In genomic region chr15:88733041-88733751, GRCm38 (mm10) we compare ENCODE assay signal across 8 mouse cellular contexts. TPM values are rescaled to one million over a fixed set of nuclear protein-coding genes. Genes with fewer than 3 reads are reported as not detected.
A peak's percentile ranks its signal among the peaks of the same experiment; 100 is the strongest.
DNase-seq lines count a peak whose midpoint lies in the region; ATAC-seq and TF ChIP-seq lines count a peak whose summit lies in the region.

No protein-coding gene starts in this region.

- H3K27ac ChIP-seq in forebrain, embryonic 11.5 days (ENCODE audit: low read depth, low read length), result peak overlapping the region; percentile 66
- peak overlapping the region; percentile 86 for H3K27ac ChIP-seq in heart, embryonic 16.5 days (ENCODE audit: low read length)
- peak overlapping the region; percentile 95 for H3K27ac ChIP-seq in liver, postnatal 0 days (ENCODE audit: low read depth)
- peak overlapping the region; percentile 76 for H3K27ac ChIP-seq in neural tube, embryonic 12.5 days
- peak overlapping the region; percentile 76 for H3K27ac ChIP-seq in testis, adult 2 months (ENCODE audit: control insufficient read depth, insufficient read depth, low read depth, low read length)

- peak; percentile 61 to 70 for DNase-seq in CD8-positive naive resting alpha-beta T cell, adult 2 months (ENCODE audit: low read depth in 2 of 2, low spot score in 2 of 2)
- peak; percentile 46 for DNase-seq in c-Kit-negative CD71-positive TER-119-positive erythroid progenitor cells, embryonic 14.5 days (ENCODE audit: low read depth, low spot score)
- DNase-seq in forebrain, embryonic 11.5 days (ENCODE audit: low spot score), result peak; percentile 76
- peak; percentile 81 to 85 for DNase-seq in kidney, postnatal 25 days
- DNase-seq in liver, postnatal 0 days, result peak; percentile 71

- H3K27me3 ChIP-seq in forebrain, embryonic 11.5 days (ENCODE audit: control insufficient read depth, insufficient read depth, low read length), result no peaks in the 10 kb centered on the region
- no peaks in the 10 kb centered on the region for H3K27me3 ChIP-seq in heart, embryonic 16.5 days (ENCODE audit: control insufficient read depth, insufficient read depth, low read length)
- no peaks in the 10 kb centered on the region for H3K27me3 ChIP-seq in liver, postnatal 0 days (ENCODE audit: insufficient read depth, low read length)
- H3K27me3 ChIP-seq in neural tube, embryonic 12.5 days (replicated peaks), result no peaks in the 10 kb centered on the region
- H3K27me3 ChIP-seq in testis, adult 2 months (ENCODE audit: control insufficient read depth, insufficient read depth, low read length), result no peaks in the 10 kb centered on the region

- ATAC-seq in forebrain, embryonic 11.5 days (replicated peaks; ENCODE audit: low FRiP score), result peak; percentile 42
- peak; percentile 44 for ATAC-seq in heart, embryonic 16.5 days (replicated peaks; ENCODE audit: extremely low read depth, insufficient read depth, low FRiP score)
- peak; percentile 68 for ATAC-seq in liver, postnatal 0 days
- peak; percentile 46; the same call in 1 of the 2 replicates for ATAC-seq in neural tube, embryonic 12.5 days (ENCODE audit: low FRiP score, low read depth)

- peaks cover 8% of the 10 kb centered on the region for H3K4me1 ChIP-seq in forebrain, embryonic 11.5 days (replicated peaks; ENCODE audit: control insufficient read depth, insufficient read depth, low read length)
- H3K4me1 ChIP-seq in heart, embryonic 16.5 days (ENCODE audit: control insufficient read depth, insufficient read depth, low read length), result peaks cover 26% of the 10 kb centered on the region
- H3K4me1 ChIP-seq in liver, postnatal 0 days (ENCODE audit: insufficient read depth), result peaks cover 40% of the 10 kb centered on the region
- H3K4me1 ChIP-seq in neural tube, embryonic 12.5 days, result peaks cover 28% of the 10 kb centered on the region
- peaks cover 19% of the 10 kb centered on the region for H3K4me1 ChIP-seq in testis, adult 2 months (ENCODE audit: control insufficient read depth, insufficient read depth, low read length)

- peak overlapping the region; percentile 90 for H3K4me2 ChIP-seq in forebrain, embryonic 11.5 days (ENCODE audit: low read depth, low read length, severe bottlenecking)
- H3K4me2 ChIP-seq in heart, embryonic 16.5 days (ENCODE audit: low read depth, low read length), result peak overlapping the region; percentile 72
- H3K4me2 ChIP-seq in liver, postnatal 0 days (ENCODE audit: low read depth, low read length), result peak overlapping the region; percentile 92
- H3K4me2 ChIP-seq in neural tube, embryonic 12.5 days (replicated peaks), result peak overlapping the region; percentile 97

- peak overlapping the region; percentile 98 for H3K9ac ChIP-seq in forebrain, embryonic 11.5 days (ENCODE audit: low read length)
- H3K9ac ChIP-seq in heart, embryonic 16.5 days (ENCODE audit: low read length), result peak overlapping the region; percentile 94
- peak overlapping the region; percentile 91 for H3K9ac ChIP-seq in liver, postnatal 0 days (replicated peaks)
- peak overlapping the region; percentile 99 for H3K9ac ChIP-seq in neural tube, embryonic 12.5 days

- TF ChIP-seq POLR2A in testis, adult 2 months (IDR thresholded peaks at IDR 0.05; ENCODE audit: control insufficient read depth, low read depth, low read length), result no peak

- H3K4me3 ChIP-seq in forebrain, embryonic 11.5 days (ENCODE audit: low read depth, low read length), result peak overlapping the region; percentile 100
- H3K4me3 ChIP-seq in heart, embryonic 16.5 days (ENCODE audit: low read length), result peak overlapping the region; percentile 92
- peak overlapping the region; percentile 96 for H3K4me3 ChIP-seq in liver, postnatal 0 days (ENCODE audit: low read depth, low read length)
- H3K4me3 ChIP-seq in neural tube, embryonic 12.5 days, result peak overlapping the region; percentile 96
- H3K4me3 ChIP-seq in testis, adult 2 months (ENCODE audit: control insufficient read depth, low read depth, low read length), result peak overlapping the region; percentile 95

- TF ChIP-seq EP300 in liver, postnatal 0 days (IDR thresholded peaks at IDR 0.05; ENCODE audit: low read depth), result no peak

- no peak for TF ChIP-seq CTCF in liver, postnatal 0 days (IDR thresholded peaks at IDR 0.05; ENCODE audit: low read depth)
- no peak for TF ChIP-seq CTCF in testis, adult 2 months (IDR thresholded peaks at IDR 0.05; ENCODE audit: control insufficient read depth, insufficient read depth, insufficient replicate concordance, low read depth, low read length)

- under 1% methylated on average over 58 of the region's 86 CpGs for WGBS in forebrain, embryonic 11.5 days
- WGBS in heart, embryonic 16.5 days, result 0% methylated on average over 76 of the region's 86 CpGs
- 4% methylated on average over 50 of the region's 86 CpGs for WGBS in liver, postnatal 0 days (ENCODE audit: insufficient replicate concordance)
- under 1% methylated on average over 74 of the region's 86 CpGs for WGBS in neural tube, embryonic 12.5 days

- H3K9me3 ChIP-seq in forebrain, embryonic 11.5 days (ENCODE audit: control insufficient read depth, low read length), result no peaks in the 10 kb centered on the region
- no peaks in the 10 kb centered on the region for H3K9me3 ChIP-seq in heart, embryonic 16.5 days (replicated peaks; ENCODE audit: control insufficient read depth, low read length)
- H3K9me3 ChIP-seq in liver, postnatal 0 days (ENCODE audit: low read length), result no peaks in the 10 kb centered on the region
- no peaks in the 10 kb centered on the region for H3K9me3 ChIP-seq in neural tube, embryonic 12.5 days

- H3K36me3 ChIP-seq in forebrain, embryonic 11.5 days (ENCODE audit: control insufficient read depth, insufficient read depth, low read length), result peaks cover 18% of the 10 kb centered on the region
- peaks cover 18% of the 10 kb centered on the region for H3K36me3 ChIP-seq in heart, embryonic 16.5 days (ENCODE audit: control insufficient read depth, insufficient read depth)
- peaks cover 24% of the 10 kb centered on the region for H3K36me3 ChIP-seq in liver, postnatal 0 days (replicated peaks; ENCODE audit: insufficient read depth, low read length)
- H3K36me3 ChIP-seq in neural tube, embryonic 12.5 days, result peaks cover 26% of the 10 kb centered on the region
- H3K36me3 ChIP-seq in testis, adult 2 months (ENCODE audit: control insufficient read depth, insufficient read depth, low read length), result peaks cover 1% of the 10 kb centered on the region

RNA-seq across cellular contexts. Expression of gene Brd1, which starts 0.8 kb away (rescaled TPM):
- 29.0 TPM in 2 replicates for polyA plus RNA-seq in forebrain, embryonic 11.5 days (2014; fragmentation: Nextera tagmentation; extraction: Ambion mirVana)
- polyA plus RNA-seq in heart, embryonic 16.5 days (2015; fragmentation: Nextera tagmentation; extraction: Ambion mirVana), result 12.0 and 12.3 TPM in 2 replicates
- 5.2 and 5.6 TPM in 2 replicates for polyA plus RNA-seq in liver, postnatal 0 days (2015; fragmentation: Nextera tagmentation; extraction: Ambion mirVana)
- 23.3 and 24.6 TPM in 2 replicates for polyA plus RNA-seq in neural tube, embryonic 12.5 days (2016; fragmentation: Nextera tagmentation; extraction: Ambion mirVana)
- polyA plus RNA-seq in testis, adult 2 months (2012; rRNA removed), result 13.6 and 14.4 TPM in 2 replicates

RNA-seq across cellular contexts. Expression of gene Zbed4, which starts 18.3 kb away (rescaled TPM):
- 43.6 and 47.2 TPM in 2 replicates for polyA plus RNA-seq in forebrain, embryonic 11.5 days (2014; fragmentation: Nextera tagmentation; extraction: Ambion mirVana)
- polyA plus RNA-seq in heart, embryonic 16.5 days (2015; fragmentation: Nextera tagmentation; extraction: Ambion mirVana), result 13.4 and 14.1 TPM in 2 replicates
- 3.6 and 3.7 TPM in 2 replicates for polyA plus RNA-seq in liver, postnatal 0 days (2015; fragmentation: Nextera tagmentation; extraction: Ambion mirVana)
- 34.2 and 36.3 TPM in 2 replicates for polyA plus RNA-seq in neural tube, embryonic 12.5 days (2016; fragmentation: Nextera tagmentation; extraction: Ambion mirVana)
- polyA plus RNA-seq in testis, adult 2 months (2012; rRNA removed), result 14.4 and 16.8 TPM in 2 replicates

Comparison
In these comparisons a context has a peak if more than half of its experiments do, and no peak if none do; other contexts are left out.
1. Peak in every context shown above with its lines: DNase-seq, ATAC-seq, H3K4me3 ChIP-seq and H3K27ac ChIP-seq.